Mouse (Mus musculus) cerebellum, postnatal 4 days (tissue): ENCODE data around the gene Rragd.
"Not testable (repeated sequence)": the region's sequence is repeated elsewhere in the genome, so short reads cannot be mapped to it uniquely, and the experiment has no call there.

Experiments used
- DNase-seq, 2 experiments: peaks; one replicate each; pipeline ENCODE4 v3.0.0; 2022; ENCODE audit warnings: low spot score in 2 of 2, mixed read lengths in 1 of 2

The Rragd gene

GRCm38 (mm10) chr4:32984801-32985675, 2.2 kb downstream of the Rragd start:
- no peak for DNase-seq

GRCm38 (mm10) chr4:32985684-32986083, 2.8 kb downstream of the Rragd start:
- DNase-seq = no peak

GRCm38 (mm10) chr4:32987006-32987405, 4.2 kb downstream of the Rragd start:
- no peak for DNase-seq

- no peak for DNase-seq
Observed at GRCm38 (mm10) chr4:32989346-32989745, 6.5 kb downstream of the Rragd start.

GRCm38 (mm10) chr4:32994168-32994567, 11.3 kb downstream of the Rragd start:
- no peak for DNase-seq

GRCm38 (mm10) chr4:32996083-32996482, 13.2 kb downstream of the Rragd start:
- DNase-seq = no peak

- no peak for DNase-seq
Observed at GRCm38 (mm10) chr4:32997571-32997970, 14.7 kb downstream of the Rragd start.

GRCm38 (mm10) chr4:32998996-32999395, 16.2 kb downstream of the Rragd start:
- no peak for DNase-seq

GRCm38 (mm10) chr4:33002081-33002480, 19.2 kb downstream of the Rragd start:
- DNase-seq = no peak

GRCm38 (mm10) chr4:33005595-33006470, 23.0 kb downstream of the Rragd start:
- not testable (repeated sequence) for DNase-seq

GRCm38 (mm10) chr4:33006844-33007243, 24.0 kb downstream of the Rragd start:
- DNase-seq = no peak

GRCm38 (mm10) chr4:33007443-33008217, 24.8 kb downstream of the Rragd start:
- DNase-seq = no peak

GRCm38 (mm10) chr4:33010078-33010477, 27.2 kb downstream of the Rragd start:
- no peak for DNase-seq

- DNase-seq = no peak
Observed at GRCm38 (mm10) chr4:33012484-33012883, 29.6 kb downstream of the Rragd start.

GRCm38 (mm10) chr4:33018361-33018999, 35.6 kb downstream of the Rragd start:
- peak; percentile 79 to 88 for DNase-seq

GRCm38 (mm10) chr4:33024420-33024819, 41.6 kb downstream of the Rragd start:
- DNase-seq = no peak

GRCm38 (mm10) chr4:33029104-33029503, 46.3 kb downstream of the Rragd start:
- DNase-seq = no peak

- peak; percentile 5 to 21 for DNase-seq
Observed at GRCm38 (mm10) chr4:33030264-33031194, 47.7 kb downstream of the Rragd start.

- DNase-seq = peak; percentile 74 to 86
Observed at GRCm38 (mm10) chr4:33031195-33031960, 48.5 kb downstream of the Rragd start, which contains the start of gene Ube2j1. Gene Ube2j1, plus strand, starts transcription at chr4:33031416.
